Mouse (Mus musculus) cerebellum, postnatal 14 days (tissue): ENCODE results near the gene Ubtf.

Source experiments
- DNase-seq, 2 experiments: peaks; one replicate each; pipeline ENCODE4 v3.0.0; 2021; ENCODE audit warnings: mixed read lengths in 2 of 2

The Ubtf gene

GRCm38 (mm10) chr11:102344458-102344857, 24.9 kb upstream of the Ubtf start:
- no peak for DNase-seq

- DNase-seq: no peak
Measured at GRCm38 (mm10) chr11:102342742-102343141, 23.2 kb upstream of the Ubtf start.

GRCm38 (mm10) chr11:102341101-102341500, 21.6 kb upstream of the Ubtf start:
- no peak for DNase-seq

- peak; percentile 52 to 73 for DNase-seq
Measured at GRCm38 (mm10) chr11:102339624-102340023, 20.1 kb upstream of the Ubtf start.

- peak; percentile 89 to 91 for DNase-seq
Measured at GRCm38 (mm10) chr11:102339195-102339594, 19.7 kb upstream of the Ubtf start.

- DNase-seq: peak; percentile 99 to 100
Measured at GRCm38 (mm10) chr11:102338561-102338960, 19.0 kb upstream of the Ubtf start.

- DNase-seq: no peak
Measured at GRCm38 (mm10) chr11:102337921-102338320, 18.4 kb upstream of the Ubtf start.

DNA sequence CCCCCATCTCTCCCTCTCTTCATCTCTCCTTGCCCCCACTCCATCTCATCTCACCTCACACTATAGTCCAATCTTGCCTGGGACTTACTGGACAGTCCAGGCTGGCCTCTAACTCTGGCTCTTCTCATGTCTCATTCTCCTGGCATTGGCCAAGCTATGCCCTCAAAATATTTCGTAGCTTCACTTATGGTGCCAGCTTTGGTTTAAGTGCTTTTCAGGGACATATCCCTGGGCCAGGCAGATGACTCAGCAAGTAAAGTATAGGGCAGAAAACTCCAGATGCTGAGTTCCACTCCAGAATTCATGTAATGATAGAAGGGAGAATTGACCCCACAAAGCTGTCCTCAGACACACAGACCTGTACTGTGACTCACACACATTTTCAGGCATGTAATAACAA, 16.6 kb upstream of the Ubtf start:
- no peak for DNase-seq

DNA sequence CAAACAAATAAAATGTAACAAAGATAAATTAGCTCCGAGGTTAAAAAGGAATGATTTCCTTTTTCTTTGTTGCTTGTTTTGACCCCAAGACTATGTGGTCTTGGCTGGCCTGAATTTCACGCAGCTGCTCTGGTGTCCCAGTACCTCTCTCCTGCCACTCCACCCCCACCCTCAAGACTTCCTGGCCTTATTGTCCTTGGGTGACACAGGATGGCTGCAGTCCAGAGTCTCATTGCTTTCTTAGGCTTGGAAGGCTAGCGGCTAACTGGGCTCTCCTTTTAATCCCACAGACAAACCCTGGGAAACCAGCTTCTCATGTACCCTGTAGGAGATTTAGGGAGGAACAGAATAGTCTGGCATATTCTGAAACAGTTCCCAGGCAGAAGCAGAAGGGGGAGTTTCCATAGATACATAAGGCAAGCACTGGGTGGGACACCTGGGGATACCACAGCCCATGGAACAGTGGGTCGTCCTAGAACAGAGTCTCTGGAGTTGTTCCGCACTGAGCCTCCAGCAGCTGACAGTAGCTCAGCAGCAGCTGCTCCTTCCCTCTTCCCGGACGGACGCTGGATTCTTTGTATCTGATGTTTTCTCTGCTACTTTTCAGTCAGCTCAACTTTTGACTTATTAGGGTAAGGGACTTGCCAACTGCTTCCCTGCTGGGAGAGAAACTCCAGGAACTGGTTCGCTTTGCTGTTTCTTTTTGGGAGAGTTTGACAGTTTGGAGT, 15.6 kb upstream of the Ubtf start:
- peak in 1 of 2 experiments; percentile 49 for DNase-seq

- no peak for DNase-seq
Measured at GRCm38 (mm10) chr11:102334010-102334409, 14.5 kb upstream of the Ubtf start.

- DNase-seq: no peak
Measured at GRCm38 (mm10) chr11:102333061-102333460, 13.5 kb upstream of the Ubtf start.

- no peak for DNase-seq
Measured at GRCm38 (mm10) chr11:102331806-102332205, 12.3 kb upstream of the Ubtf start.

- no peak for DNase-seq
Measured at GRCm38 (mm10) chr11:102330039-102330438, 10.5 kb upstream of the Ubtf start.

- no peak for DNase-seq
Measured at GRCm38 (mm10) chr11:102329518-102329917, 10.0 kb upstream of the Ubtf start.

DNA sequence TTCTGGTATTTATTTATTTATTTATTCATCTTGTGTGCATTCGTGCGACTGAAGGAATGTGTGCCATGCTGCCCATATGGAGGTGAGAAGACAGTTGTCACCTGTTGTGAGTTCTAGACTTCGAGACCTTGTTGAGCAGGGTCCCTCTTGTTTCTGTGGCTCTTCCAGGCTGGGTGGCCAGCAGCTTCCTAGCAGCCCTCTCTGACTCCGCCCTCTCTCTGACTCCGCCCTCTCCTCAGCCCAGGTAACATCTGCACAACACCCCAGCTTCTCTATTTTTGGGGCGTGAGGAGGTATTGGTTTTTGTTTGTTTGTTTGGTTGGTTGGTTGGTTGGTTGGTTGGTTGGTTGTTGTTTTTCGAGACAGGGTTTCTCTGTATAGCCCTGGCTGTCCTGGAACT, 8.3 kb upstream of the Ubtf start:
- DNase-seq: no peak

- DNase-seq: no peak
Measured at GRCm38 (mm10) chr11:102327250-102327649, 7.7 kb upstream of the Ubtf start.

DNA sequence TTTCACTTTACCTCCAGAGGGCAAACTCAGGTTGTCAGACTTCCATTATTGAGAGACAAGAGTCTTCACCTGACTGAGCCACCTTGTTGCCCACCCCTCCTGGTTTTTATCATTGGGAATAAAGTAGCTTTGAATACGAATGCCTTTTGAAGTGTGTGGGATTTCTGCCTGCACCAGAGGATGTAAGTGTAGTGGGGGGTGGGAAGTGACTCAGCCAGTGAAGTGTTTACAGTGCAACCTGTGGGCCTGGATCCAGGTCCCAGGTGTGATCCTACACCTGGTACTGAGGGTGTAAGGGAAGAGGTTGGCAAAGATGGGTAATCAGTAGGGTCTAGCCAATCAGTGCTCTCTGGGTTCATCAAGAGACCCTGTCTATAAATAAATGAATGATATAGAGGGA, 4.0 kb upstream of the Ubtf start:
- no peak for DNase-seq

DNA sequence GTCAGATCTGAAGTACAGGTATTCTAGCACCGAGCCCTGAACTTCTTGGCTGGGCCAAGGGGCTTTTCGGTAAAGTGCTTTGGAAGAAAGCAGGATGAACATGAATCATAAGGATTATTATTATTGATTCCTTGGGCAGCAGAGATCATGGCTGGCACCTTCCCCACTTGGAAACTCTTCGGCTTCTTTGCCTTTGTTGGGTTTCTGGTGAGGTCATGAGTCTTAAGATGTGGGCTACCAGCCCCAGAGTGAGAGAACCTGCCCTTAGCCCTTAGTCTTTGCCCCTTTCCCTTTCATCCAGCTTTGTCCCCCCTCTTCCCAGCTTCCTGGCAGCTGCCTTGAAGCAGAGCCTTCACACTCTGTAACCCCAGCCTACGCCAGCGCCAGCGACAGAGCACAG, 2.4 kb upstream of the Ubtf start:
- DNase-seq: no peak

DNA sequence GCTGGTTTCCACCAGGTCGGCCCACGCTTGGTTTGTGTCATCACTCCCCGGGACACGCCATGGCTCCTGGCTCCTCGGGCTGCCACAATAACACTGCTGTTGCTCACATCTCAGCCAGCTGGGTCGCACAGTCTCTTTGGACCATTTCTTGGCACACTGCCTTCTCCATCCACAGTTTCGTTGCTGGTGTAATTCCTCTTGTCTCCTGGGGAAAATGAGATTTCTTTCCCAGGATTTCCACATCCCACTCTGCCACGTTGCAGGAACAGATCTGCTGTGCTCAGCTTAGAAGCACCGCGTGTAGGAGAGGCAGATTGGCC, 1.1 kb upstream of the Ubtf start:
- DNase-seq: peak; percentile 83 to 88

- DNase-seq: peak; percentile 91 to 94
Measured at GRCm38 (mm10) chr11:102319941-102320685, 571 bp upstream of the Ubtf start.

GRCm38 (mm10) chr11:102318576-102319409, 749 bp downstream of the Ubtf start:
- peak; percentile 66 to 70 for DNase-seq

DNA sequence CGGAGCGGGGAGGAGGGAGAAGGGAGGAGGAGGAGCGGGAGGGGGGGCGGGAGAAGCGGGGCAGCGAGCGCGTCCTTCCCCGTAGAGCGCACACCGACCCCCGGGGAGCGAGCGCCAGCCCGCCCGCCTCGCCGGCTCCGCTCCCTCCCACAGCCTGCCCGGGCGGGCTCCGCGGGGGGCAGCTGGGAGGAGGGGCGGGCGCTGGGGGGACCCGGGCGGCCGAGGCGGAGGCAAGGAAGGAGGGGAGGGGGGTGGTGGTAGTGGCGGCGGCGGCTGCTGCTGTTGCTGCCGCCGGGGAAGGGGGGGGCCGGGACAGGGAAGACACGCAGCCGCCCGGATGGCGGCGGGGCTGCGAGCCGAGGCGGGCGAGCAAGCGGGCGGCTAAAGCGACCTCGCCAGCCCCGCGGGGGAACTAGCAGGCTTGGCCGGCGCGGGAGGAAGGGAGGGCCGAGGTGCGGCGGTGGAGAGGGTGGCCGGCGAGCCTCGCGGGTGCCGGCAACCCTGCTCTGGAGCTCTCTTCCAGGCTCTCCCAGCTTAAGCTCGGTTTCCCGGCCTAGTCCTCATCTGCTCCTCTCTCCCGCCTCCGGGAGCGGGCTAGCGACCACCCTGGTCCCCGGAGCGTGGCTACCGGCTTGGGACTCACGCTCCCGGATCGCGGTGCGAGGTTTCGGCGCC, 1.5 kb downstream of the Ubtf start:
- DNase-seq: peak in 1 of 2 experiments; percentile 80
